Mouse (Mus musculus): ENCODE measurements around the gene Gnb5. TPM values are rescaled to one million over a fixed set of nuclear protein-coding genes. Genes with fewer than 3 reads are reported as not detected.
"Not testable (repeated sequence)": the region's sequence is repeated elsewhere in the genome, so short reads cannot be mapped to it uniquely, and the experiment has no call there.

The Gnb5 gene
- total RNA-seq, 1 experiment from 2014 or later: 37.3 TPM

- DNase-seq: peak; percentile 87
Observed at GRCm38 (mm10) chr9:75361699-75362098, 55.6 kb downstream of the Gnb5 start.

GRCm38 (mm10) chr9:75362201-75362600 is 56.1 kb downstream of the Gnb5 start:
- no peak for DNase-seq

GRCm38 (mm10) chr9:75363001-75363400 is 56.9 kb downstream of the Gnb5 start:
- no peak for DNase-seq

- not testable (repeated sequence) for DNase-seq
Observed at GRCm38 (mm10) chr9:75363702-75364101, 57.6 kb downstream of the Gnb5 start.

- DNase-seq: no peak
Observed at GRCm38 (mm10) chr9:75365195-75365594, 59.1 kb downstream of the Gnb5 start.

- DNase-seq: no peak
Observed at GRCm38 (mm10) chr9:75366191-75366590, 60.1 kb downstream of the Gnb5 start.

GRCm38 (mm10) chr9:75368779-75369178 is 62.7 kb downstream of the Gnb5 start:
- no peak for DNase-seq

GRCm38 (mm10) chr9:75375606-75376005 is 69.5 kb downstream of the Gnb5 start:
- no peak for DNase-seq

- no peak for DNase-seq
Observed at GRCm38 (mm10) chr9:75376428-75376827, 70.3 kb downstream of the Gnb5 start.

- DNase-seq: no peak
Observed at GRCm38 (mm10) chr9:75378774-75379173, 72.7 kb downstream of the Gnb5 start.

- no peak for DNase-seq
Observed at GRCm38 (mm10) chr9:75382825-75383224, 76.7 kb downstream of the Gnb5 start.

GRCm38 (mm10) chr9:75383785-75384184 is 77.7 kb downstream of the Gnb5 start:
- no peak for DNase-seq

GRCm38 (mm10) chr9:75384337-75384962 is 78.4 kb downstream of the Gnb5 start:
- DNase-seq: no peak

- DNase-seq: no peak
Observed at GRCm38 (mm10) chr9:75385218-75385974, 79.3 kb downstream of the Gnb5 start.

GRCm38 (mm10) chr9:75393251-75393650 is 87.2 kb downstream of the Gnb5 start:
- no peak for DNase-seq

Other genes starting within 250 kb of the Gnb5 start
- 43.7 and 59.3 TPM in 2 replicates for gene Myo5a, start 235.3 kb upstream of the Gnb5 start, total RNA-seq (2021)
- gene Myo5c, start 74.3 kb upstream of the Gnb5 start, total RNA-seq (2021): 3.8 and 4.8 TPM in 2 replicates
- gene Bcl2l10, start 41.5 kb downstream of the Gnb5 start, total RNA-seq (2021): not detected in 2 replicates
- 35.2 and 35.8 TPM in 2 replicates for gene Mapk6, start 103.7 kb downstream of the Gnb5 start, total RNA-seq (2021)
- 19.3 and 26.5 TPM in 2 replicates for gene Leo1, start 135.2 kb downstream of the Gnb5 start, total RNA-seq (2021)